Mouse (Mus musculus) erythroblast, embryonic 14.5 days (primary cell): Measurements from ENCODE around the gene Calr4.

Experiments
- GATA1 ChIP-seq: IDR thresholded peaks from 2 replicates; pipeline ENCODE4 v1.6.1; 2012; ENCODE audit warnings: low read length, inconsistent platforms, mixed read lengths
- TAL1 ChIP-seq: IDR thresholded peaks from 3 replicates; pipeline ENCODE4 v1.6.1; 2012; ENCODE audit warnings: low read length, inconsistent platforms, mixed read lengths

GRCm38 (mm10) chr4:109255727-109256417 is 21.6 kb downstream of the Calr4 start:
- TF ChIP-seq TAL1 (no peak), GATA1 (no peak)
